Mouse (Mus musculus) kidney, postnatal 4 days (tissue): ENCODE results near the gene Cttn.

Experiments used
- DNase-seq, 2 experiments: peaks; one replicate each; pipeline ENCODE4 v3.0.0; 2021; ENCODE audit warnings: mixed read lengths in 2 of 2

Cttn gene

GRCm38 (mm10) chr7:144448186-144448585, 22.6 kb downstream of the Cttn start:
- DNase-seq, result no peak

- DNase-seq, result no peak
These were observed 23.7 kb downstream of the Cttn start for GRCm38 (mm10) chr7:144447146-144447545.

GRCm38 (mm10) chr7:144444788-144445187, 26.0 kb downstream of the Cttn start:
- no peak for DNase-seq

- DNase-seq, result no peak
These were observed 28.8 kb downstream of the Cttn start for GRCm38 (mm10) chr7:144441976-144442375.

- no peak for DNase-seq
These were observed 29.3 kb downstream of the Cttn start for GRCm38 (mm10) chr7:144441466-144441865.

- no peak for DNase-seq
These were observed 32.0 kb downstream of the Cttn start for GRCm38 (mm10) chr7:144438811-144439210.

GRCm38 (mm10) chr7:144432920-144433319, 37.9 kb downstream of the Cttn start:
- DNase-seq, result no peak

GRCm38 (mm10) chr7:144427460-144427859, 43.3 kb downstream of the Cttn start:
- no peak for DNase-seq

GRCm38 (mm10) chr7:144426594-144426993, 44.2 kb downstream of the Cttn start:
- DNase-seq, result no peak

- peak; percentile 78 to 79 for DNase-seq
These were observed 44.9 kb downstream of the Cttn start for GRCm38 (mm10) chr7:144425953-144426352.

- no peak for DNase-seq
These were observed 49.3 kb downstream of the Cttn start for GRCm38 (mm10) chr7:144421478-144421877.

GRCm38 (mm10) chr7:144420552-144420951, 50.3 kb downstream of the Cttn start:
- no peak for DNase-seq

GRCm38 (mm10) chr7:144417644-144418343, 53.0 kb downstream of the Cttn start:
- DNase-seq, result peak; percentile 38 to 54

GRCm38 (mm10) chr7:144417234-144417633, 53.6 kb downstream of the Cttn start:
- no peak for DNase-seq

GRCm38 (mm10) chr7:144415795-144416194, 55.0 kb downstream of the Cttn start:
- DNase-seq, result peak; percentile 24 to 43

- DNase-seq, result no peak
These were observed 56.2 kb downstream of the Cttn start for GRCm38 (mm10) chr7:144414632-144415031.

- DNase-seq, result peak in 1 of 2 experiments; percentile 31
These were observed 58.6 kb downstream of the Cttn start for GRCm38 (mm10) chr7:144411967-144412906.

GRCm38 (mm10) chr7:144409682-144410081, 61.1 kb downstream of the Cttn start:
- DNase-seq, result no peak

GRCm38 (mm10) chr7:144408464-144409000, 62.3 kb downstream of the Cttn start:
- no peak for DNase-seq

GRCm38 (mm10) chr7:144407675-144408074, 63.1 kb downstream of the Cttn start:
- no peak for DNase-seq

- no peak for DNase-seq
These were observed 68.3 kb downstream of the Cttn start for GRCm38 (mm10) chr7:144402492-144402891.

GRCm38 (mm10) chr7:144391727-144392126, 79.1 kb downstream of the Cttn start:
- DNase-seq, result no peak

GRCm38 (mm10) chr7:144390676-144391075, 80.1 kb downstream of the Cttn start:
- no peak for DNase-seq

GRCm38 (mm10) chr7:144389704-144390103, 81.1 kb downstream of the Cttn start:
- no peak for DNase-seq
